Mouse (Mus musculus) neural tube, embryonic 12.5 days (tissue): ENCODE data around the gene C1qtnf4. TPM values are rescaled to one million over a fixed set of nuclear protein-coding genes. Genes with fewer than 3 reads are reported as not detected.

Source experiments
- polyA plus RNA-seq: library from polyadenylated mRNA; unstranded; fragments of >200 nt; fragmentation: Nextera tagmentation; extraction: Ambion mirVana; gene quantifications from 2 replicates; pipeline ENCODE4 v1.2.1, GENCODE M21; 2016

Gene C1qtnf4
- polyA plus RNA-seq, 1 experiment from 2014 or later: 62.3 TPM

Other genes starting within 250 kb of the C1qtnf4 start
- gene Nup160, start 208.6 kb upstream of the C1qtnf4 start, polyA plus RNA-seq: 41.9 and 44.4 TPM in 2 replicates
- 130 and 134 TPM in 2 replicates for gene Fnbp4, start 140.5 kb upstream of the C1qtnf4 start, polyA plus RNA-seq
- 0.22 and 0.28 TPM in 2 replicates for gene Agbl2, start 103.1 kb upstream of the C1qtnf4 start, polyA plus RNA-seq
- gene Mtch2, start 38.7 kb upstream of the C1qtnf4 start, polyA plus RNA-seq: 216 and 237 TPM in 2 replicates
- 46.8 and 48.2 TPM in 2 replicates for gene Kbtbd4, start 18.9 kb downstream of the C1qtnf4 start, polyA plus RNA-seq
- gene Ndufs3, start 19.0 kb downstream of the C1qtnf4 start, polyA plus RNA-seq: 195 and 205 TPM in 2 replicates
- gene Celf1, start 54.5 kb downstream of the C1qtnf4 start, polyA plus RNA-seq: 143 and 146 TPM in 2 replicates
- gene Rapsn, start 149.8 kb downstream of the C1qtnf4 start, polyA plus RNA-seq: 3.5 and 4.7 TPM in 2 replicates
- gene Psmc3, start 168.1 kb downstream of the C1qtnf4 start, polyA plus RNA-seq: 281 and 296 TPM in 2 replicates
- 30.0 and 30.9 TPM in 2 replicates for gene Slc39a13, start 184.6 kb downstream of the C1qtnf4 start, polyA plus RNA-seq
- 4.0 and 4.6 TPM in 2 replicates for gene Spi1, start 196.5 kb downstream of the C1qtnf4 start, polyA plus RNA-seq
- 0.30 and 0.80 TPM in 2 replicates for gene Mybpc3, start 232.3 kb downstream of the C1qtnf4 start, polyA plus RNA-seq